Mouse (Mus musculus) liver, embryonic 11.5 days (tissue): ENCODE measurements around the gene Cdc14b. TPM values are rescaled to one million over a fixed set of nuclear protein-coding genes. Genes with fewer than 3 reads are reported as not detected.

ENCODE experiments used
- ATAC-seq: fragments of 200-750 bp; cut with Nextera tagmentation; replicated peaks from 2 replicates; pipeline ENCODE4 v1.8.0; 2017; ENCODE audit warnings: moderate number of reproducible peaks, mild to moderate bottlenecking, moderate TSS enrichment, moderate library complexity; ENCODE audit not compliant: low FRiP score
- DNase-seq: peaks from one replicate; pipeline ENCODE4 v3.0.0-alpha.2; 2017; ENCODE audit warnings: low spot score
- H3K27ac ChIP-seq: fragments of 300-500 bp; sonication (generic); 2 replicates; pipeline ENCODE4 v1.5.1; 2014; ENCODE audit warnings: mild to moderate bottlenecking, low read depth, low read length, control low read depth
- H3K27me3 ChIP-seq: fragments of 300-500 bp; sonication (generic); replicated peaks from 2 replicates; pipeline ENCODE4 v1.6.1; 2014; ENCODE audit warnings: low read length, mixed read lengths; ENCODE audit not compliant: control insufficient read depth, insufficient read depth
- H3K36me3 ChIP-seq: fragments of 300-500 bp; sonication (generic); 2 replicates; pipeline ENCODE4 v1.6.1; 2014; ENCODE audit warnings: mild to moderate bottlenecking, low read length, moderate library complexity, mixed read lengths; ENCODE audit not compliant: control insufficient read depth, insufficient read depth
- H3K4me1 ChIP-seq: fragments of 300-500 bp; sonication (generic); replicated peaks from 2 replicates; pipeline ENCODE4 v1.6.1; 2014; ENCODE audit warnings: low read length, mixed read lengths; ENCODE audit not compliant: control insufficient read depth, insufficient read depth
- H3K4me2 ChIP-seq: fragments of 300-500 bp; sonication (generic); 2 replicates; pipeline ENCODE4 v1.6.1; 2014; ENCODE audit warnings: mild to moderate bottlenecking, control low read depth, moderate library complexity
- H3K4me3 ChIP-seq: fragments of 300-500 bp; sonication (generic); 2 replicates; pipeline ENCODE4 v1.5.1; 2014; ENCODE audit warnings: low read depth, low read length, control low read depth
- H3K9ac ChIP-seq: fragments of 300-500 bp; sonication (generic); 2 replicates; pipeline ENCODE4 v1.6.1; 2014; ENCODE audit warnings: low read depth, low read length, control low read depth
- H3K9me3 ChIP-seq: fragments of 300-500 bp; sonication (generic); 2 replicates; pipeline ENCODE4 v1.6.1; 2016; ENCODE audit warnings: low read length, inconsistent platforms, mixed read lengths; ENCODE audit not compliant: control insufficient read depth
- WGBS: fragments of 180-500 bp; shearing (Covaris S2); extraction: QIAGEN DNeasy Blood & Tissue Kit; methylation state at CpG from one replicate; pipeline ENCODE4 v1.1.7; 2014; 5-methylcytosine and 5-hydroxymethylcytosine counted together
- polyA plus RNA-seq: library from polyadenylated mRNA; unstranded; fragments of >200 nt; fragmentation: Nextera tagmentation; extraction: Ambion mirVana; gene quantifications from 2 replicates; pipeline ENCODE4 v1.2.1, GENCODE M21; 2014

The Cdc14b gene
- polyA plus RNA-seq, 1 experiment from 2014 or later, result 16.6 TPM

DNA sequence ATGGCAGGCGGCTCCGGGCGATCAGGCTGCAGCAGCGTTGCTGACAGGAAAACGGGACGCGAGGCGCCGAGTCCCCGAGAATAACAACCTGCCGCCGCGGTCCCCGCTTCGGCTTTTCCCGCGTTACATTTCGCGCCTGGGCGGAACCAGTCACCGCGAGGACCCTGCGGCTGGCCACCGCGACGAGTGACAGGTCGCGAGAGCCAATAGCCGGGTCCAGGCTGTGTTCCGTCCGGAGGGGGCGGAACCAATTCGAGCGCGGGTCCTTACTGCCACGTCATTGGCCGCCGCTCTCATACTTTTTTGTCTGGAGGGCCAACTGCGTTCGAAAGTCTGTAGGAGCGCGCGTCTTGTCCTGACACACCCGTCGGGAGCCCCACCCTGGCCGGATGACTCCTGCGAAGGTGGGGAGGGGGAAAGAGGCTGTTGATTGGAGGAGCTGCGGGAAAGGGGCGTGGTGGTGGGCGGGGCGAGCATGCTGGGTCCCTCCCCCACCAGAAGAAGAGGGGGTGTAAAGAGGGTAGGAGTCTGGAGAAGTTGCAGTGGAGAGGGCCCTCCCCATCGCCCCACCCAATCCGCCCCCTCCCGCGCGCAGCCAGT, 121.9 kb downstream of the Cdc14b start, which contains the start of gene Zfp367:
Gene Zfp367, minus strand, starts transcription at position 120 of the 600 bp plus-strand sequence.
- H3K4me3 ChIP-seq, result peak within 1 kb of the TSS; percentile 97
- ATAC-seq (peak; percentile 94), DNase-seq (peak; percentile 99)
- H3K4me1 ChIP-seq, result peaks cover 15% of the 10 kb centered on the region
- no peaks in the 10 kb centered on the region for H3K9me3 ChIP-seq
- H3K4me2 ChIP-seq, result peak within 1 kb of the TSS; percentile 86
- 0 out of 2 replicates have a peak, but pooled peaks cover 2% of the 10 kb centered on the region for H3K27me3 ChIP-seq
- WGBS, result under 1% methylated on average over 55 of the region's 56 CpGs
- peak within 1 kb of the TSS; percentile 98 for H3K9ac ChIP-seq
- no peaks in the 10 kb centered on the region; the same call in 1 of the 2 replicates for H3K36me3 ChIP-seq
- H3K27ac ChIP-seq, result peak within 1 kb of the TSS; percentile 99

DNA sequence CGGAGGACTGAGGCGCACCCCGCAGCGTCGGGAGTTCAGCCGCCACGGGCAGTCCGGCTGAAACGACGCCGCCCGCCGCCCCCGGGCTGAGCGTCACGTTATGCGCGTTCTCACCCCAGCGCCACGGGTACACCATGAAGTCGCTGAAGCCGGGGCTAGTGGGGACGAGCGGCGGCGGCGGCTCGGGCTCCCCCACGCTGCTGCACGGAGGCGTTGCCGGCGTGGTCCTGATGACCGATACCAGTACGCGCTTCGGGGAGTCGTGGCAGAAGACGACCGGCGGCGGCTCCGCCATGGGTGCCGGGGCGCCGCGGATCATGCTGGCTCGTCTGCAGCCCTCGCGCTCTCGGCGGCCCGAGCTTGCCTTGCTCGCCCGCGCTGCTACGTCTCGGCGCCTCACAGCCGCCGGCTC, 122.4 kb downstream of the Cdc14b start:
- WGBS, result 0% methylated on average over 52 of the region's 61 CpGs
- peak; percentile 11 for ATAC-seq
- H3K4me1 ChIP-seq, result peaks cover 17% of the 10 kb centered on the region

DNA sequence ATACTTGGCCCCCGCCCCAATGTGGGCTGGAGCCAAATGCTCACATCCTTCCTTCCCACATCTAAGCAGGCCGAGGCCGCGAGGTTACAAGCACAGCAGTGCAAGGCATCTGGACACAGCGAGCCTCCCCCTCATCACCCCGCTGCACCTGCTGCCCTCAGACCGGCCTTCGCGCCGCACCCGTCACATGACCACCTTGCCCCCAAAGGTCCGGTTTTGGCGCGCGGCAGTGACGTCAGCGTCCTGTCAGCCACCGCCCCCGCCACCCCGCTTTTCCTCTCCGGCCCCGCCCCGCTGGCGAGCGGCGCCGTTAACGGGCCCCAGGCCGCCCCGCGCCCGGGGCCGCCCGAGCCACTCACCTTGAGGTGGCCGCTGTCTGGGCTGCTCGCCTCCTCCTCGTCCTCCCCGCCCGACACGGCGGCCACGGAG, 122.8 kb downstream of the Cdc14b start:
- ATAC-seq, result peak; percentile 17
- WGBS, result under 1% methylated on average over 42 of the region's 42 CpGs
- peak overlapping the region; percentile 97 for H3K4me3 ChIP-seq
- peak overlapping the region; percentile 86 for H3K4me2 ChIP-seq
- H3K9me3 ChIP-seq, result no peaks in the 10 kb centered on the region
- H3K36me3 ChIP-seq, result no peaks in the 10 kb centered on the region; the same call in 1 of the 2 replicates
- DNase-seq, result peak; percentile 91
- H3K27ac ChIP-seq, result peak overlapping the region; percentile 99
- peak overlapping the region; percentile 98 for H3K9ac ChIP-seq
- 0 out of 2 replicates have a peak, but pooled peaks cover 2% of the 10 kb centered on the region for H3K27me3 ChIP-seq
- H3K4me1 ChIP-seq, result peaks cover 19% of the 10 kb centered on the region

More for the DNA sequence above, 122.4 kb downstream of the Cdc14b start:
- no peaks in the 10 kb centered on the region for H3K9me3 ChIP-seq
- no peaks in the 10 kb centered on the region; the same call in 1 of the 2 replicates for H3K36me3 ChIP-seq
- DNase-seq, result no peak
- 0 out of 2 replicates have a peak, but pooled peaks cover 2% of the 10 kb centered on the region for H3K27me3 ChIP-seq
- peak overlapping the region; percentile 86 for H3K4me2 ChIP-seq
- peak overlapping the region; percentile 97 for H3K4me3 ChIP-seq
- H3K27ac ChIP-seq, result peak overlapping the region; percentile 99
- H3K9ac ChIP-seq, result peak overlapping the region; percentile 98

DNA sequence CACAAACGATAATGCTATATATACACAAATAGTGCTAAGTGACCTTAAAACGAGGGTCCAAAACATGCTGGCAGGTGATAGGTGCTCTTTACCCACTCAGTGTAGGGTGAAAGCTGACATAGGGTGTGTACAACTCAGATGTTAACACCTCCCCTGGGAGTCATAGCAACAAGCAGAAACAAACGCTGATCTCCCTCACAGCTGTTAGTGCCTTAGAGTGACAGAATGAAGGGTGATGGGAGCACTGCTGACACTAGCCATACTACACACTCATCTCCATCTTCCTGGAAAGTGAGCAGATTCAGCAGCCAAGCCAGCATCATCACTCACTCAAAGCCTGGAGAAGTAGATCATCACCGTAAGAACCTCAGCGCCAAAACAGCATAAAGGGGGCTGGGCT, 125.0 kb downstream of the Cdc14b start:
- no peak overlapping the region for H3K27ac ChIP-seq
- DNase-seq (no peak), ATAC-seq (no peak)
- peaks cover 19% of the 10 kb centered on the region for H3K4me1 ChIP-seq
- no peaks in the 10 kb centered on the region for H3K9me3 ChIP-seq
- no peaks in the 10 kb centered on the region; the same call in 1 of the 2 replicates for H3K36me3 ChIP-seq
- H3K9ac ChIP-seq, result 0 out of 2 replicates have a peak overlapping the region, but pooled peaks have one; percentile 40
- peak overlapping the region; percentile 86 for H3K4me2 ChIP-seq
- WGBS, result 70% methylated on average over 5 of the region's 5 CpGs
- peak overlapping the region; percentile 17; the same call in 1 of the 2 replicates for H3K4me3 ChIP-seq
- H3K27me3 ChIP-seq, result no peaks in the 10 kb centered on the region

Other genes with a start within 250 kb of the Cdc14b start
- not detected in 2 replicates for gene Hsd17b3, start 186.1 kb downstream of the Cdc14b start, polyA plus RNA-seq
- gene Slc35d2, start 145.9 kb downstream of the Cdc14b start, polyA plus RNA-seq, result 4.2 and 5.8 TPM in 2 replicates
- 21.2 and 25.1 TPM in 2 replicates for gene Zfp367, start 122.1 kb downstream of the Cdc14b start, polyA plus RNA-seq
- gene Habp4, start 113.5 kb downstream of the Cdc14b start, polyA plus RNA-seq, result 15.0 and 15.2 TPM in 2 replicates
- gene Aaed1, start 37.4 kb upstream of the Cdc14b start, polyA plus RNA-seq, result 43.0 and 45.5 TPM in 2 replicates
- 160 and 164 TPM in 2 replicates for gene Ctsl, start 95.6 kb upstream of the Cdc14b start, polyA plus RNA-seq
- gene Cdk20, start 157.0 kb upstream of the Cdc14b start, polyA plus RNA-seq, result 6.4 and 7.9 TPM in 2 replicates
- gene Fam240b, start 222.5 kb upstream of the Cdc14b start, polyA plus RNA-seq, result not detected in 2 replicates